Mouse (Mus musculus) heart, adult 9 months (tissue): ENCODE measurements at regions not wholly inside any gene's neighbourhood (a gene's known extent, or its start where the extent isn't known, plus 50 kb on each side); places are given as distances from the start of the nearest gene placed in this dataset.

ENCODE experiments used
- DNase-seq, 2 experiments: peaks; one replicate each; pipeline ENCODE4 v3.0.0; 2022; ENCODE audit warnings: low spot score in 2 of 2

GRCm38 (mm10) chr4:154781391-154781790 is 55.9 kb upstream of the Ttc34 start:
- DNase-seq, result no peak

GRCm38 (mm10) chr4:154782291-154782690 is 55.0 kb upstream of the Ttc34 start:
- no peak for DNase-seq

- no peak for DNase-seq
These were observed 51.8 kb upstream of the Ttc34 start for GRCm38 (mm10) chr4:154785282-154785987.

- no peak for DNase-seq
These were observed 50.1 kb upstream of the Ttc34 start for GRCm38 (mm10) chr4:154787190-154787589.
